Mouse (Mus musculus): ENCODE results near the gene Gm35315.
A peak's percentile ranks its signal among the peaks of the same experiment; 100 is the strongest.
"Not testable (repeated sequence)": the region's sequence is repeated elsewhere in the genome, so short reads cannot be mapped to it uniquely, and the experiment has no call there.

Gene Gm35315

GRCm38 (mm10) chr5:110094030-110094846 lies at the start of gene Gm35315:
Gene Gm35315 (minus strand): TSS chr5:110094420.
- peak; percentile 87 to 90 for DNase-seq

GRCm38 (mm10) chr5:110143007-110143406 lies 48.8 kb upstream of the Gm35315 start:
- peak in 1 of 2 experiments; percentile 21 for DNase-seq

- peak; percentile 5 to 54 for DNase-seq
Observed at GRCm38 (mm10) chr5:110142309-110142708, 48.1 kb upstream of the Gm35315 start.

GRCm38 (mm10) chr5:110140424-110140823 lies 46.2 kb upstream of the Gm35315 start:
- no peak for DNase-seq

- no peak for DNase-seq
Observed at GRCm38 (mm10) chr5:110139325-110139724, 45.1 kb upstream of the Gm35315 start.

GRCm38 (mm10) chr5:110137816-110138215 lies 43.6 kb upstream of the Gm35315 start:
- DNase-seq: no peak

- no peak for DNase-seq
Observed at GRCm38 (mm10) chr5:110136087-110136464, 41.9 kb upstream of the Gm35315 start.

GRCm38 (mm10) chr5:110135293-110136086 lies 41.3 kb upstream of the Gm35315 start, which contains the start of gene Chfr:
Gene Chfr (plus strand): TSS chr5:110135842.
- peak; percentile 99 for DNase-seq

- DNase-seq: not testable (repeated sequence)
Observed at GRCm38 (mm10) chr5:110122380-110122779, 28.2 kb upstream of the Gm35315 start.

- DNase-seq: peak; percentile 88
Observed at GRCm38 (mm10) chr5:110109991-110110441, 15.8 kb upstream of the Gm35315 start, which contains the start of gene Zfp605. Gene Zfp605 (plus strand): TSS chr5:110110092.

- no peak for DNase-seq
Observed at GRCm38 (mm10) chr5:110108305-110108628, 14.0 kb upstream of the Gm35315 start.

GRCm38 (mm10) chr5:110107581-110108304 lies 13.5 kb upstream of the Gm35315 start, which contains the start of gene Gtpbp6:
Gene Gtpbp6 (minus strand): TSS chr5:110108197.
- peak; percentile 97 to 98 for DNase-seq

- DNase-seq: no peak
Observed at GRCm38 (mm10) chr5:110106901-110107564, 12.8 kb upstream of the Gm35315 start.

- no peak for DNase-seq
Observed at GRCm38 (mm10) chr5:110106140-110106871, 12.1 kb upstream of the Gm35315 start.

- no peak for DNase-seq
Observed at GRCm38 (mm10) chr5:110104616-110105380, 10.6 kb upstream of the Gm35315 start.

GRCm38 (mm10) chr5:110103901-110104615 lies 9.8 kb upstream of the Gm35315 start:
- DNase-seq: no peak

GRCm38 (mm10) chr5:110102853-110103625 lies 8.8 kb upstream of the Gm35315 start:
- no peak for DNase-seq

GRCm38 (mm10) chr5:110102429-110102828 lies 8.2 kb upstream of the Gm35315 start:
- no peak for DNase-seq

- peak; percentile 39 to 52 for DNase-seq
Observed at GRCm38 (mm10) chr5:110101716-110102347, 7.6 kb upstream of the Gm35315 start.

All from lung, postnatal 4 days (tissue).